ENCODE assay signal across 8 mouse cellular contexts in genomic region chr2:38433736-38434135, GRCm38 (mm10).
A peak's percentile ranks its signal among the peaks of the same experiment; 100 is the strongest.
DNase-seq lines count a peak whose midpoint lies in the region; TF ChIP-seq lines count a peak whose summit lies in the region.

No protein-coding gene starts in this region.

- no peaks in the 10 kb centered on the region for H3K4me1 ChIP-seq in cerebellum, adult 2 months (ENCODE audit: control insufficient read depth, insufficient read depth, low read length)

- peak; percentile 35; the same call in 1 of the 2 replicates for TF ChIP-seq CTCF in cerebellum, adult 2 months (IDR thresholded peaks at IDR 0.05; ENCODE audit: borderline replicate concordance, insufficient read depth, low read depth, low read length)
- peak; percentile 77 for TF ChIP-seq CTCF in layer of hippocampus, adult 2 months (conservative IDR thresholded peaks at IDR 0.05)

- peak in 1 of 2 experiments; percentile 15 for DNase-seq in cerebellum, adult 2 months
- no peak for DNase-seq in cerebellum, adult 9-11 months
- DNase-seq in layer of hippocampus, adult 2 months (ENCODE audit: low spot score in 2 of 2), result no peak
- DNase-seq in layer of hippocampus, postnatal 10 days (ENCODE audit: low spot score in 2 of 2), result no peak
- peak; percentile 23 for DNase-seq in c-Kit-positive CD71-negative TER-119-negative erythroid progenitor cells, embryonic 14.5 days (ENCODE audit: low read depth)
- peak; percentile 54 for DNase-seq in lung, postnatal 14 days
- DNase-seq in spleen, adult 12 weeks (ENCODE audit: low spot score), result no peak
- no peak for DNase-seq in left cerebral cortex, postnatal 14 days (ENCODE audit: low spot score in 2 of 2)

- 9% methylated on average over 3 of the region's 3 CpGs for WGBS in cerebellum, adult 2 months

- H3K27ac ChIP-seq in cerebellum, adult 2 months (ENCODE audit: insufficient read depth, low read length), result no peak overlapping the region
- H3K27ac ChIP-seq in layer of hippocampus, adult 2 months, result no peak overlapping the region

- TF ChIP-seq POLR2A in cerebellum, adult 2 months (IDR thresholded peaks at IDR 0.05; ENCODE audit: borderline replicate concordance, insufficient read depth, low read length), result no peak

- intact Hi-C loops in left cerebral cortex, postnatal 14 days (cut with DNase I), result loop anchor here (5.0 kb wide), 2 partner anchors 79 to 159 kb away; partner anchors contain the start of gene Nek6

- H3K27me3 ChIP-seq in cerebellum, adult 2 months (ENCODE audit: control insufficient read depth, insufficient read depth, low read length), result no peaks in the 10 kb centered on the region

- no peak overlapping the region for H3K4me3 ChIP-seq in cerebellum, adult 2 months (replicated peaks; ENCODE audit: insufficient read depth, low read depth, low read length)
- H3K4me3 ChIP-seq in layer of hippocampus, adult 2 months, result no peak overlapping the region

Comparison
In these comparisons a context has a peak if more than half of its experiments do, and no peak if none do; other contexts are left out.
1. DNase-seq: peak in c-Kit-positive CD71-negative TER-119-negative erythroid progenitor cells, embryonic 14.5 days (single experiment) and lung, postnatal 14 days (single experiment); none in cerebellum, adult 9-11 months (single experiment), layer of hippocampus, adult 2 months (0 of 2), layer of hippocampus, postnatal 10 days (0 of 2), spleen, adult 12 weeks (single experiment) and left cerebral cortex, postnatal 14 days (0 of 2).